Comparison of ENCODE assay signal across 12 mouse cellular contexts in the genomic region with DNA sequence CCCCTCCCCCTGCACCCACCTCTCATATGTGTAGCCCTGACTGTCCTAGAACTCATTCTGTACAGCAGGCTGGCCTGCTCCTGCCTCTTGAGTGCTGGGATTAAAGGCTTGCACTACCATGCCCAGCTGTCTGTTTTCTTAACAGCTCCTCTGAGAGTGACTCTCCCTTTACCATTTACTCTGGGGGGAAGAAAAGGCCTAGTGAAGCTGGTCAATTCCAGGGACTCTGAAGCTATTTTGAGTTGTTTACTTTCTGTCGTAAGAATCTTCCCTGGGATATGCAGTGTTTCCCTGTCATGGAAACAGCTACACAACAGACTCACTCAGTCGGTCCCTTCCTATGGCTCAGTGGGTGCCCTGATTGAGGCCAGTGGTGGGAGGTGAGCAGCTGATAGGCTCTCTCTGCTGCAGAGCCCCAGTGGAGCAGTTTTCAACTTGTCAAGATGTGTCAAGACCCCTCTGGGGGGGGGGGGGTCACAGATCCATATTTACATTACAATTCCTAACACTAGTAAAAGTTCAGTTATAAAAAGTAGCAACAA.
DNase-seq lines count a peak whose midpoint lies in the region; ATAC-seq and TF ChIP-seq lines count a peak whose summit lies in the region.
"Had no signal": no experiment of that assay in that cellular context is flagged by ENCODE, and none has a peak within 500 bp of the region (broad histone marks: within the 10 kb centered on the region; RNA-seq: fewer than 3 reads in every experiment).

No protein-coding gene starts in this region.

- H3K36me3 ChIP-seq in heart, adult 2 months (ENCODE audit: control insufficient read depth, insufficient read depth, low read length): no peaks in the 10 kb centered on the region
- no peaks in the 10 kb centered on the region for H3K36me3 ChIP-seq in lung, embryonic 16.5 days (ENCODE audit: control insufficient read depth, insufficient read depth, low read length)
- no peaks in the 10 kb centered on the region for H3K36me3 ChIP-seq in intestine, postnatal 0 days (ENCODE audit: control insufficient read depth, insufficient read depth)
- H3K36me3 ChIP-seq in stomach, embryonic 16.5 days (ENCODE audit: control insufficient read depth, insufficient read depth, low read length): no peaks in the 10 kb centered on the region

- no peak for TF ChIP-seq CTCF in heart, adult 2 months (IDR thresholded peaks at IDR 0.05)
- TF ChIP-seq CTCF in intestine, postnatal 0 days (IDR thresholded peaks at IDR 0.05; ENCODE audit: low read depth): no peak

- intact Hi-C loops in heart, adult 2 months (cut with DNase I): no loop called here

- no peak overlapping the region for H3K4me3 ChIP-seq in heart, adult 2 months
- H3K4me3 ChIP-seq in lung, embryonic 16.5 days (ENCODE audit: low read length): no peak overlapping the region
- H3K4me3 ChIP-seq in intestine, postnatal 0 days (ENCODE audit: low read depth, low read length): no peak overlapping the region
- H3K4me3 ChIP-seq in stomach, embryonic 16.5 days (replicated peaks; ENCODE audit: low read length): no peak overlapping the region

- peak overlapping the region; percentile 75 for H3K27ac ChIP-seq in heart, adult 2 months
- no peak overlapping the region for H3K27ac ChIP-seq in lung, embryonic 16.5 days (ENCODE audit: low read length)
- no peak overlapping the region for H3K27ac ChIP-seq in intestine, postnatal 0 days (ENCODE audit: low read depth, low read length)
- H3K27ac ChIP-seq in stomach, embryonic 16.5 days (ENCODE audit: low read length): no peak overlapping the region

- peak; percentile 51 for ATAC-seq in lung, embryonic 16.5 days (ENCODE audit: low read depth)
- ATAC-seq in intestine, postnatal 0 days: no peak
- peak; percentile 35 for ATAC-seq in stomach, embryonic 16.5 days (ENCODE audit: insufficient read depth, low FRiP score)
- no peak for ATAC-seq in cerebellum, adult (ENCODE audit: insufficient number of reproducible peaks, low FRiP score, low TSS enrichment)
- ATAC-seq: forebrain, postnatal 0 days had no signal

- TF ChIP-seq POLR2A in heart, adult 2 months (IDR thresholded peaks at IDR 0.05; ENCODE audit: insufficient read depth, low read depth, low read length): no peak

- no peaks in the 10 kb centered on the region for H3K9me3 ChIP-seq in lung, embryonic 16.5 days (ENCODE audit: control insufficient read depth, low read length)
- no peaks in the 10 kb centered on the region for H3K9me3 ChIP-seq in intestine, postnatal 0 days (ENCODE audit: control insufficient read depth)
- no peaks in the 10 kb centered on the region for H3K9me3 ChIP-seq in stomach, embryonic 16.5 days (replicated peaks; ENCODE audit: control insufficient read depth, low read length)

- no peak for DNase-seq in heart, adult 2 months
- no peak for DNase-seq in heart, adult 9 months (ENCODE audit: low spot score in 2 of 2)
- no peak for DNase-seq in lung, adult 18-20 months
- DNase-seq in spleen, adult 12 weeks (ENCODE audit: low spot score): no peak
- DNase-seq: adrenal gland, adult 8-10 months; cerebellum, adult 11 months; forebrain, postnatal 0 days; left cerebral cortex, postnatal 4 days had no signal

- H3K4me2 ChIP-seq in lung, embryonic 16.5 days (ENCODE audit: low read depth, low read length): no peak overlapping the region
- H3K4me2 ChIP-seq in intestine, postnatal 0 days (replicated peaks; ENCODE audit: low read depth): 0 out of 2 replicates have a peak overlapping the region, but pooled peaks have one; percentile 9
- no peak overlapping the region for H3K4me2 ChIP-seq in stomach, embryonic 16.5 days (ENCODE audit: low read depth, low read length)

- H3K27me3 ChIP-seq in heart, adult 2 months (ENCODE audit: control insufficient read depth, insufficient read depth, low read length): no peaks in the 10 kb centered on the region
- no peaks in the 10 kb centered on the region; the same call in 1 of the 2 replicates for H3K27me3 ChIP-seq in lung, embryonic 16.5 days (ENCODE audit: control insufficient read depth, insufficient read depth, low read depth, low read length)
- H3K27me3 ChIP-seq in intestine, postnatal 0 days (replicated peaks; ENCODE audit: control insufficient read depth, insufficient read depth, low read length): no peaks in the 10 kb centered on the region
- H3K27me3 ChIP-seq in stomach, embryonic 16.5 days (ENCODE audit: control insufficient read depth, insufficient read depth, low read length): no peaks in the 10 kb centered on the region

- 0 out of 2 replicates have a peak, but pooled peaks cover 1% of the 10 kb centered on the region for H3K79me2 ChIP-seq in heart, adult 2 months (replicated peaks; ENCODE audit: control insufficient read depth, insufficient read depth, low read length)

- TF ChIP-seq EP300 in heart, adult 2 months (IDR thresholded peaks at IDR 0.05; ENCODE audit: insufficient read depth, low read depth, low read length): no peak

- 0 out of 2 replicates have a peak overlapping the region, but pooled peaks have one; percentile 18 for H3K9ac ChIP-seq in heart, adult 2 months (ENCODE audit: low read depth, low read length)
- H3K9ac ChIP-seq in lung, embryonic 16.5 days (ENCODE audit: low read length): no peak overlapping the region
- H3K9ac ChIP-seq in intestine, postnatal 0 days (ENCODE audit: low read depth, low read length): no peak overlapping the region
- H3K9ac ChIP-seq in stomach, embryonic 16.5 days (ENCODE audit: low read length): no peak overlapping the region
- H3K9ac ChIP-seq: forebrain, postnatal 0 days had no signal

- WGBS in heart, adult 2 months: 12% methylated on average over 2 of the region's 2 CpGs
- 7% methylated on average over 2 of the region's 2 CpGs for WGBS in lung, embryonic 16.5 days
- 22% methylated on average over 2 of the region's 2 CpGs for WGBS in intestine, postnatal 0 days
- WGBS in stomach, embryonic 16.5 days: 14% methylated on average over 2 of the region's 2 CpGs

- peaks cover 10% of the 10 kb centered on the region; the same call in 1 of the 2 replicates for H3K4me1 ChIP-seq in heart, adult 2 months (ENCODE audit: control insufficient read depth, insufficient read depth, low read length)
- H3K4me1 ChIP-seq in lung, embryonic 16.5 days (replicated peaks; ENCODE audit: control insufficient read depth, insufficient read depth, low read length): peaks cover 12% of the 10 kb centered on the region
- H3K4me1 ChIP-seq in intestine, postnatal 0 days (replicated peaks; ENCODE audit: control insufficient read depth, insufficient read depth, low read length): no peaks in the 10 kb centered on the region
- peaks cover 26% of the 10 kb centered on the region for H3K4me1 ChIP-seq in stomach, embryonic 16.5 days (ENCODE audit: control insufficient read depth, insufficient read depth, low read length)

Comparison
In these comparisons a context has a peak if more than half of its experiments do, and no peak if none do; other contexts are left out.
1. ATAC-seq: peak in lung, embryonic 16.5 days (single experiment) and stomach, embryonic 16.5 days (single experiment); none in intestine, postnatal 0 days (single experiment) and cerebellum, adult (single experiment).